Mouse (Mus musculus): ENCODE results near the gene Dyrk1b. TPM values are rescaled to one million over a fixed set of nuclear protein-coding genes. Genes with fewer than 3 reads are reported as not detected.
"Not testable (repeated sequence)": the region's sequence is repeated elsewhere in the genome, so short reads cannot be mapped to it uniquely, and the experiment has no call there.

Dyrk1b gene
- polyA plus RNA-seq, 1 experiment from 2014 or later = 15.0 TPM

DNA sequence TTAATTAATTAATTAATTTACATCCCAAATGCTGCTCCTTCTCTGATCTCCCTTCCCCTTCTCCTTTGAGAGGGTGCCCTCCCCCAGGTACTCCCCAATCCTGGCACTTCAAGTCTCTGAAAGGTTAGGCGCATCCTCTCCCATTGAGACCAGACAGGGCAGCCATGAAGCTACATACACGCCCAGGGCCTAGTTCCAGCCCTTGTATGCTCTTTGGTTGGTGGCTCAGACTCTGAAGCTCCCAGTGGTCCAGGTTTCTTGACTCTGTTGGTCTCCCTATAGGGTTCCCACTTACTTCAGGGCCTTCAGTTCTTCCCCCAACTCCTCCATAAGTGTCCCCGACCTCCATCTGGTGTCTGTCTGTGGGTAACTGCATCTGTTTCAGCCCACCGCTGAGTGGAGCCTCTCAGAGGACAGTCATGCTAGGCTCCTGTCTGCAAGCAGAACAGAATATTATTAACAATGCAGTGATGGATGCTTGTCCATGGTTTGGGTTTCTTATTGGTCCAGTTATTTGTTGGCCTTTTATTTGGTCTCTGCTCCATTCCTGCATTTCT, 26.9 kb downstream of the Dyrk1b start:
- Histone ChIP-seq H3K9ac (ENCODE audit: low read depth, low read length) (no peak overlapping the region), H3K4me2 (ENCODE audit: low read length) (no peak overlapping the region), H3K4me3 (replicated peaks; ENCODE audit: low read depth, low read length) (no peak overlapping the region), H3K9me3 (replicated peaks; ENCODE audit: low read length) (no peaks in the 10 kb centered on the region), H3K27ac (no peak overlapping the region), H3K36me3 (ENCODE audit: insufficient read depth, low read length) (no peaks in the 10 kb centered on the region), H3K4me1 (replicated peaks; ENCODE audit: insufficient read depth, low read length) (no peaks in the 10 kb centered on the region), H3K27me3 (ENCODE audit: insufficient read depth, low read length) (no peaks in the 10 kb centered on the region)
- ATAC-seq (replicated peaks; ENCODE audit: low FRiP score, low read depth) (no peak), DNase-seq (ENCODE audit: low spot score) (no peak)
- TF ChIP-seq CTCF (IDR thresholded peaks at IDR 0.05; ENCODE audit: low read depth) = no peak
- WGBS = 75% methylated on average over 4 of the region's 4 CpGs

DNA sequence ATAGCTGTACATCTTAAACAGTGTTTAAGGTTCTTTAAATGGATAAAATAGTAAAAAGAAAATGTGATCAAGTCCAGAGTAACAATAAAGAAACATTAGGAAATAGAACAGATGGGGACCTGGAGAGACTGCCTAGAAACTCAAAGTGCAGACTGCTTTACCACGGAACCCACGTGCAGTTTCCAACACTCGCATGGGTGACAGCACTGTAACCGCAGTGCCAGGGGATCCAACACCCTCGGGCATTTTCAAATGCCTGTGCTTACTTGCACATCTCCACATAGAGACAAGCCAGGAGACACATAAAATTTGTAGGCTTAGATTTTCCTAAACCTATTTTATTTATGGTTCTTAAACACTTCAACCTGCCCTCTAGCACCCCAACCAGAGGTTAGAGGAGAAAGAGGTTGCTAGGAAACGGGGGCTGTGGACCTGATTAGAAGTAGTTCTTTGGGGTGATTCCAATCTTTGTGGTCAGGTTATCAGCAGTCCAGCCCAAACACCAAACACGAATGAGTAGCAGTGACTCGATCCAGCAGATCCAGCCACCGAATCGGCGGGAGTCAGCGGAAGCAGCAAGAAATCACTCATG, 29.2 kb downstream of the Dyrk1b start:
- TF ChIP-seq CTCF (IDR thresholded peaks at IDR 0.05; ENCODE audit: low read depth) = no peak
- H3K9ac ChIP-seq (ENCODE audit: low read depth, low read length) = no peak overlapping the region
- no peaks in the 10 kb centered on the region for H3K9me3 ChIP-seq (replicated peaks; ENCODE audit: low read length)
- H3K27ac ChIP-seq = no peak overlapping the region
- no peaks in the 10 kb centered on the region for H3K36me3 ChIP-seq (ENCODE audit: insufficient read depth, low read length)
- WGBS = 46% methylated on average over 12 of the region's 12 CpGs
- peak overlapping the region; percentile 53 for H3K4me2 ChIP-seq (ENCODE audit: low read length)
- H3K27me3 ChIP-seq (ENCODE audit: insufficient read depth, low read length) = no peaks in the 10 kb centered on the region
- DNase-seq (ENCODE audit: low spot score) (no peak), ATAC-seq (replicated peaks; ENCODE audit: low FRiP score, low read depth) (no peak)
- H3K4me3 ChIP-seq (replicated peaks; ENCODE audit: low read depth, low read length) = peak overlapping the region; percentile 19
- no peaks in the 10 kb centered on the region for H3K4me1 ChIP-seq (replicated peaks; ENCODE audit: insufficient read depth, low read length)

DNA sequence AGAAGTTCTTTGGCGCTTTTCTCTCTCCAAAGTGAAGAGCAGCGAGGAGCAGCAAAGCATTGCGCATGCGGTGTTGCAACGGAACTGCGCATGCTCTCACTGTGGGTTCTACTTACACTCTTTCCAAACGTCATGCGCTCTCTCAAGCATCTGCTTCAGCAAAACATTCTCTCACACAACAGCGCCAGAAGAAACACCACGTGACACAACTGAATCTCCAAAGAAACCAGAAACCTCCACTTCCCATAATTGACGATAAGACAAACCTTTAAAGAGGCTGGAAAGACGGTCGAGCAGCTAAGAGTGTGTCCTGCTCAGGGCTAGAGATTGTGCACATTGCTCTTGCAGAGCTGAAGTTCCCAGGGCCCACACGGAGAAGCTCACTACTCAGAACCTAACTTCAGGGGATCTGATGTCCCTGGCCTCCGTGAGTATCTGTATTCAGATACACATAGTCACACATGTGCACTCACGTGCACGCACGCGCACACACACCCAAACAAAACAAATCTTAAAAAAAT, 29.8 kb downstream of the Dyrk1b start:
- no peak overlapping the region for H3K9ac ChIP-seq (ENCODE audit: low read depth, low read length)
- no peaks in the 10 kb centered on the region for H3K9me3 ChIP-seq (replicated peaks; ENCODE audit: low read length)
- no peaks in the 10 kb centered on the region for H3K36me3 ChIP-seq (ENCODE audit: insufficient read depth, low read length)
- H3K4me1 ChIP-seq (replicated peaks; ENCODE audit: insufficient read depth, low read length) = no peaks in the 10 kb centered on the region
- peak overlapping the region; percentile 19 for H3K4me3 ChIP-seq (replicated peaks; ENCODE audit: low read depth, low read length)
- H3K27me3 ChIP-seq (ENCODE audit: insufficient read depth, low read length) = no peaks in the 10 kb centered on the region
- 50% methylated on average over 19 of the region's 19 CpGs for WGBS
- no peak overlapping the region for H3K27ac ChIP-seq
- peak overlapping the region; percentile 53 for H3K4me2 ChIP-seq (ENCODE audit: low read length)
- ATAC-seq (replicated peaks; ENCODE audit: low FRiP score, low read depth) = no peak
- TF ChIP-seq CTCF (IDR thresholded peaks at IDR 0.05; ENCODE audit: low read depth) = no peak
- DNase-seq (ENCODE audit: low spot score) = peak; percentile 82

DNA sequence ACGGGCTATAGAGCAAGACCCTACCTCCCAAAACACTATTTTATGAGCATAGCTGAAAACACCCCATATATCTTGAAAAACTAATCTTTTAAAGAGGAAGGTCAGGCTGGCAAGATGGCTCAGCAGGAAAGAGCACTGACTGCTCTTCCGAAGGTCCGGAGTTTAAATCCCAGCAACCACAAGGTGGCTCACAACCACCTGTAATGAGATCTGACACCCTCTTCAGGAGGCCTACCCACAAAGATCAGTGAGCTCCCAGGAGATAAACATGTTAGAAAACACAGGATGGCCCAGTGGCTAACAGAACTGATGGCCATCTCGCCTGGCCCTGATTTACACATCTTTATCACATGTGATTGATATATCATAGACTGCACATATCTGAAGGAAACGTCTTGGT, 31.5 kb downstream of the Dyrk1b start:
- TF ChIP-seq CTCF (IDR thresholded peaks at IDR 0.05; ENCODE audit: low read depth) = peak; percentile 49
- H3K27ac ChIP-seq = no peak overlapping the region
- H3K36me3 ChIP-seq (ENCODE audit: insufficient read depth, low read length) = no peaks in the 10 kb centered on the region
- H3K4me2 ChIP-seq (ENCODE audit: low read length) = no peak overlapping the region
- 35% methylated on average over 5 of the region's 5 CpGs for WGBS
- H3K9me3 ChIP-seq (replicated peaks; ENCODE audit: low read length) = no peaks in the 10 kb centered on the region
- no peak for ATAC-seq (replicated peaks; ENCODE audit: low FRiP score, low read depth)
- no peak overlapping the region for H3K9ac ChIP-seq (ENCODE audit: low read depth, low read length)
- H3K4me3 ChIP-seq (replicated peaks; ENCODE audit: low read depth, low read length) = no peak overlapping the region
- DNase-seq (ENCODE audit: low spot score) = no peak
- H3K27me3 ChIP-seq (ENCODE audit: insufficient read depth, low read length) = no peaks in the 10 kb centered on the region
- H3K4me1 ChIP-seq (replicated peaks; ENCODE audit: insufficient read depth, low read length) = no peaks in the 10 kb centered on the region

DNA sequence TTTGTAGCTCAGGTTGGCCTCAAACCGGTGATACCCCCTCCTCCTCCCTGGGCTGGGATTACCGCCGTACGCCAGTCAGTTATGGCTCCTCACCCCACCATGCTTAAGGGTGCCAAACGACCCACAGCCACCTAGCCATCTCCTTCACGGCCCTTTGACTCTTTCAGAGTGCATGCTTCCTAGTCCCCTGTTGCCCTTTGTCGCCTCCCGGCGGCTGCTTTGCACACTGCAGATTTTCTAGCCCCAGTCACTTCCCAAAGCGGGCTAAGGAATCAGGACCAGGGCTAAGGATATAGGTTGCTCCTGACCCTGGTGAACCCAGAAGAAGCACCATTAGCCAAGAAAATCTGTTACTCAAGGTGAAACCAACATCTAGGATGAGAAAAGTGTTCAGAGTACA, 34.9 kb downstream of the Dyrk1b start:
- Histone ChIP-seq H3K9me3 (replicated peaks; ENCODE audit: low read length) (no peaks in the 10 kb centered on the region), H3K4me2 (ENCODE audit: low read length) (no peak overlapping the region), H3K27ac (no peak overlapping the region), H3K27me3 (ENCODE audit: insufficient read depth, low read length) (no peaks in the 10 kb centered on the region), H3K4me3 (replicated peaks; ENCODE audit: low read depth, low read length) (no peak overlapping the region), H3K36me3 (ENCODE audit: insufficient read depth, low read length) (no peaks in the 10 kb centered on the region), H3K9ac (ENCODE audit: low read depth, low read length) (no peak overlapping the region), H3K4me1 (replicated peaks; ENCODE audit: insufficient read depth, low read length) (no peaks in the 10 kb centered on the region)
- peak; percentile 82 for TF ChIP-seq CTCF (IDR thresholded peaks at IDR 0.05; ENCODE audit: low read depth)
- ATAC-seq (replicated peaks; ENCODE audit: low FRiP score, low read depth) (0 out of 2 replicates have a peak, but pooled peaks have one; percentile 33), DNase-seq (ENCODE audit: low spot score) (peak; percentile 60)
- 26% methylated on average over 10 of the region's 10 CpGs for WGBS

DNA sequence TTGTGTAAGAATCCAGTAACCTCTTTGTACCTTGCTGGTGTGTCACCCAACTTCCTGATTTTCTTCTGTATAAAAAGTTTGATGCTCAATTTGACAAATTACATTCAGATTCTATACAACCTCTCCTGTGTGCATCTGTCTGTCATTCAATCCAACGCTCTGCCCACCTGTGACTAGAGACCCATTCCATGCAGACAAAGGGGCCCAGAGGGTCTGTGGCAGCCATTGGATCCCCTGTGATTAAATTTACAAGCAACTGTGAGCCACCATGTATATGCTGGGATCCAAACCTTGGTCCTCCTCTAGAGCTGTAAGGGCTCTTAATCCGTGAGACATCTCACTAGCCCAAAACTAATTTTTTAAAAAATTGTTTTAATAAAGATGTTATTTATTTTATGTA, 36.7 kb downstream of the Dyrk1b start:
- H3K9me3 ChIP-seq (replicated peaks; ENCODE audit: low read length); DNase-seq (ENCODE audit: low spot score); H3K4me1 ChIP-seq (replicated peaks; ENCODE audit: insufficient read depth, low read length); H3K4me2 ChIP-seq (ENCODE audit: low read length); H3K9ac ChIP-seq (ENCODE audit: low read depth, low read length); H3K27me3 ChIP-seq (ENCODE audit: insufficient read depth, low read length); ATAC-seq (replicated peaks; ENCODE audit: low FRiP score, low read depth); H3K36me3 ChIP-seq (ENCODE audit: insufficient read depth, low read length); H3K27ac ChIP-seq; H3K4me3 ChIP-seq (replicated peaks; ENCODE audit: low read depth, low read length): not testable (repeated sequence)
- 90% methylated on average over 2 of the region's 2 CpGs for WGBS

DNA sequence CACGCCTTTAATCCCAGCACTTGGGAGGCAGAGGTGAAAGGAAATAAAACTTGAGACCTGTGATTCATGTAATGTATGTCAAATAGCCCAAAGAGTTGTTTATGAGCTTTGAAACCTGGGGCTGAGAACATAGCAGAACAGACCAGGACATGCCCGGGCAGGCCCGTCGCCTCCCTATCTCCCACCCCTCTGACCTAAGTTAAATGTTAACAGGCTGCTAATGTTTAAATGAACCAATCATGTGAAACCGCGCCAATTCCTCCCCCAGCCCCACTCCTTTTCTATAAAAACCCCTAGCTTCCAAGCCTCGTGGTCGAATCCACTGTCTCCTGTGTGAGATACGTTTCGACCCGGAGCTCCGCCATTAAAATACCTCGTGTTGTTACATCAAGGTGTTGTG, 38.5 kb downstream of the Dyrk1b start:
- DNase-seq (ENCODE audit: low spot score); H3K4me2 ChIP-seq (ENCODE audit: low read length); H3K9me3 ChIP-seq (replicated peaks; ENCODE audit: low read length); H3K27ac ChIP-seq; H3K4me1 ChIP-seq (replicated peaks; ENCODE audit: insufficient read depth, low read length); H3K27me3 ChIP-seq (ENCODE audit: insufficient read depth, low read length); H3K4me3 ChIP-seq (replicated peaks; ENCODE audit: low read depth, low read length); H3K9ac ChIP-seq (ENCODE audit: low read depth, low read length); H3K36me3 ChIP-seq (ENCODE audit: insufficient read depth, low read length); ATAC-seq (replicated peaks; ENCODE audit: low FRiP score, low read depth): not testable (repeated sequence)
- 79% methylated on average over 11 of the region's 13 CpGs for WGBS

DNA sequence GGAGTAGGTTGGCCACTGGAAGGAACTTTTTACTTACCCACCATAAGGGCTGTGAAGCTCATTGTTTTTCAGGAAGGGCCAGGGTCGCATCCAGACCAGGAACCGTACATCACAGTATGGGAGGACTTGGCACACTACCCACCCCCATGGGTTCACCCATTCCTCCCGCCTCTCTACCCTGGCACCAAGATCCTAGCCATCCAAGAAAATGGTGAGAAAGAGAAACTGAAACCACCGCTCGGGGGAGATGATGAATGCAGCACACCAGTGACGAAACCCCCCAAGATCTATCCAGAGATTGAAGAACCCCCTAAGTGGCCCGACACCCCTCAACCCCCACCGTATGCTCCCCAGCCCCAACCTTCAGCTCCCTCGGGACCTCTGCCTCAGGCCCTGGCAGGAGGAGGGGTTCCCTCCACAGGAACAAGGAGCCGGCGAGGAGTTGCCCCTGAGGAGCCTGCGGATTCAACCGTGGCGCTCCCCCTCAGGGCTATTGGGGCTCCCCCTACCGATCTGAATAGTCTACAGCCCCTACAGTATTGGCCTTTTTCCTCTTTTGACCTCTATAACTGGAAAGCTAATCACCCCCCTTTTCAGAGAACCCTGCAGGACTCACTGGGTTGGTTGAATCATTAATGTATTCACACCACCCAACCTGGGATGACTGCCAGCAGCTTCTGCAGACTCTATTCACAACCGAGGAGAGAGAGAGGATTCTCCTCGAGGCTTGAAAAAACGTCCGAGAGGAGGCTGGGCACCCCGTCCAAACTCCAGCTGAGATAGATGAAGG, 39.9 kb downstream of the Dyrk1b start:
- WGBS = 84% methylated on average over 20 of the region's 20 CpGs
- H3K9me3 ChIP-seq (replicated peaks; ENCODE audit: low read length); H3K36me3 ChIP-seq (ENCODE audit: insufficient read depth, low read length); H3K4me3 ChIP-seq (replicated peaks; ENCODE audit: low read depth, low read length); DNase-seq (ENCODE audit: low spot score); H3K4me2 ChIP-seq (ENCODE audit: low read length); H3K9ac ChIP-seq (ENCODE audit: low read depth, low read length); H3K4me1 ChIP-seq (replicated peaks; ENCODE audit: insufficient read depth, low read length); ATAC-seq (replicated peaks; ENCODE audit: low FRiP score, low read depth); H3K27me3 ChIP-seq (ENCODE audit: insufficient read depth, low read length); H3K27ac ChIP-seq: not testable (repeated sequence)

DNA sequence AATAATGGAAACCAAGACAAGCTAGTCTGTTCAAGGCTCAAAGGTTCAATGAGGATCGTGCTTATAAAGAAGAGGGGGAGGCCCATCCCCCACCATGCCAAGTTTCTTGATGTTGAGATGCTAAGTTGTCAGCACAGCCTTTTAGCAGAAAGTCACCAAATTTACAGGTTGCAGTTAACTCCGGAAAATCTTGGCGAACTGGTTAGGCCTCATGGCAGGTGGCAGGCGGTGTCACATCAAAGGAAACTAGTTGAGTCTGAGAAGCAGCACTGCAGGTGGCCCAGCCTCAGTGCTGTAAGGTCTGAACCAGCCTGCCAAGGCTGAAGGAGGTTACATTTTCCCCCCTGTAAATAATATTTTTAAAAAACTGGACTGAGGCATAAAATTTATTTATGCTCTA, 47.6 kb downstream of the Dyrk1b start:
- WGBS = 82% methylated on average over 4 of the region's 4 CpGs
- not testable (repeated sequence) for H3K9me3 ChIP-seq (replicated peaks; ENCODE audit: low read length); H3K27me3 ChIP-seq (ENCODE audit: insufficient read depth, low read length); H3K4me2 ChIP-seq (ENCODE audit: low read length); DNase-seq (ENCODE audit: low spot score); H3K4me1 ChIP-seq (replicated peaks; ENCODE audit: insufficient read depth, low read length); H3K9ac ChIP-seq (ENCODE audit: low read depth, low read length); H3K36me3 ChIP-seq (ENCODE audit: insufficient read depth, low read length); ATAC-seq (replicated peaks; ENCODE audit: low FRiP score, low read depth); H3K27ac ChIP-seq; H3K4me3 ChIP-seq (replicated peaks; ENCODE audit: low read depth, low read length)
